Mouse (Mus musculus): ENCODE data around the gene Reln. TPM values are rescaled to one million over a fixed set of nuclear protein-coding genes. Genes with fewer than 3 reads are reported as not detected.

Reln gene
- polyA plus RNA-seq (2012) = 0.02 and 0.26 TPM in 2 replicates

GRCm38 (mm10) chr5:22344556-22344975 is at the start of gene Reln:
TSS of gene Reln (minus strand) at chr5:22344702.

DNA sequence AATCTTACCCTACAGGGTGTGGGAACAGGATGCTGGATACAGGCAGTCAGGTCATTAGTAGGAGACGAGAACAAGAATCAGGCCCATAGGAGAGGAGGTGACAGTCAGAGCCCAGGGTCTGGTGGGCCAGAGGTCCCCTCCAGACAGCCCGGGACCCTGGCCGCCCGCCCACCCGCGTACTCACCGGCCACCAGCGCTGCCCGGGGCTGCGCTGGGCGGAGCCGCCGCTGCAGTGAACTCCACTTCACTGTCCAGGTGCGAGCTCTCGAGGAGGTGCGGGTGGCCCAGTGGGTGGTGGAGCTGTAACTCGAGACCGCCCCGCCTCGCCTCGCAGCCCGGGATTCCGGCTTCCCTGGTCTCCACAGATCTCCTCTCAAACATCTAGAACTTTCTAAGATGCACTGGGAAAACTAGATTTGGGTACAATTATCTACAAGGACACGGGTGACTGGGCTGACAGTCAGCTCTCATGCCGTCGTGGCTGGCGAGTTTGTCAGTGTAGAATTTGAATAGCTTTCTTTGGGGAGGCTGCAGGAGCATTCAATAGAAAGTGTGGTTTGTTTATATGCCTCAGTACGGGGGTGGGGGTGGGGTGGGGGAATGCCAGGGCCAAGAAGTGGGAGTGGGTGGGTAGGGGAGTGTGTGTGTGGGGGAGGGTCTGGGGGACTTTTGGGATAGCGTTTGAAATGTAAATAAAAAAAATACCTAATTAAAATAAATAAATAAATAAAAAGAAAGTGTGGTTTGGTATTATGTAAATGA is 479.0 kb downstream of the Reln start, which contains the start of gene Slc26a5:
Gene Slc26a5, minus strand, starts transcription at position 259 of the 762 bp plus-strand sequence.

Other genes starting within 250 kb of the Reln start
- gene Orc5, start 205.7 kb upstream of the Reln start, polyA plus RNA-seq (2012) = 1.3 and 1.7 TPM in 2 replicates

All from megakaryocyte-erythroid progenitor cell, adult 5 weeks (primary cell).